Mouse (Mus musculus) heart, postnatal 10 days (tissue): Measurements from ENCODE around the gene Vmn1r158. TPM values are rescaled to one million over a fixed set of nuclear protein-coding genes. Genes with fewer than 3 reads are reported as not detected.
"Not testable (repeated sequence)": the region's sequence is repeated elsewhere in the genome, so short reads cannot be mapped to it uniquely, and the experiment has no call there.

Source experiments
- DNase-seq, 2 experiments: peaks; one replicate each; pipeline ENCODE4 v3.0.0; 2021
- intact Hi-C: fragments of 180-260 bp; cut with DNase I; formaldehyde crosslinking; loops from one replicate; pipeline ENCODE4 v1.15.1; 2025
- total RNA-seq, 2 experiments: library from RNA; stranded (reverse); gene quantifications; 2 replicates each; pipeline ENCODE4 v1.2.3; 2021

Gene Vmn1r158
- total RNA-seq = not detected

DNA sequence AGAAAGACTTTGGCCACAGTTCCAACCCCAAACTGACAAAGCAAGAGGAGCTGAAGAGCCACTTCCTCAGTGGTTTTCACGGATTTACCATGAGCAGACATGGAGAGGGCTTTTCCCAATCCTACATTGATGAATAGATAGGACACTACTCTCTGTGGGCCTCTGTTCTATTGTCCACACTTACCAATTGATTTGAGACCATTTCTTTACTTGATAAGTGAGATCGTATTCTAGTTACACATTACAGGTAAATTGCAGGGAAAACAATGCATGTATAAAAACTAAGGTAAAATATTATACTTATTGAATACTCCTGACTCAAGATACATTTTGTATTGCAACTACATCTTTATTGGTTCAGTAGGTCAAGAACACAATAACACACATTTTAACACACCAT lies at the start of gene Vmn1r158:
TSS of gene Vmn1r158 (minus strand) at position 101 of the 400 bp plus-strand sequence.
- intact Hi-C loops, DNase-seq: not testable (repeated sequence)

DNA sequence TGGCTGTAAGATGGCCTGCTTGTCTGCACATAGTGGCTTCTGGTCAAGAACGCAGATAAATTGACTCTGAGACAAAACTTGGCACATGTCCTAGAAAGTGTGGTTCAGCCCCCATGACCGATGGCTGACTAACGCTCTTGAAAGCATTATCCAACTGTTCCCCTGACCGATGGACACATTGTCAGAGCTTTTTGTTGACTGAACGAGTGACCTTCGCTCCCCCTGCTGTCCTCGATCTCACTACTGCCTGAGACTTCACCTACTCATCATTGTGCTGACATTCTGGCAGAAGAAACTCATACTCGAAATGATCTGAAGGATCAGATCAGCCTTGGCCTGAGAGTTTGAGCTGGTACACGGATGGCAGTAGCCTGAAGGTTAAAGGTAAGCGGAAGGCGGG lies 14.6 kb downstream of the Vmn1r158 start:
- DNase-seq, intact Hi-C loops: not testable (repeated sequence)

DNA sequence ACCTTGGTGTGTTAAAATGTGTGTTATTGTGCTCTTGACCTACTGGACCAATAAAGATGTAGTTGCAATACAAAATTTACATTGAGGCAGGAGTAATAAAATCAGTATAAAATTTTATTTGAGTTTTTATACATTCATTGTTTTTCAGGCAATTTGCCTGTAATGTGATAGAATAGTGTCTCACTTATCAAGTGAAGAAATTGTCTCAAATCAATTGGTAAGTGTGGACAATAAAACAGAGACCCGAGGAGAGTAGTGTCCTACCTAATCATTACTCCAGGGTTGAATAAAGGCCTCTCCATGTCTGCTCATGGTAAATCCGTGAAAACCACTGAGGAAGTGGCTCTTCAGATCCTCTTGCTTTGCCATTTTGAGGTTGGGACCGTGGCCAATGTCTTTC lies 29.2 kb downstream of the Vmn1r158 start, which contains the start of gene Vmn1r157:
TSS of gene Vmn1r157 (plus strand) at position 301 of the 400 bp plus-strand sequence.
- DNase-seq, intact Hi-C loops: not testable (repeated sequence)

Other genes starting within 250 kb of the Vmn1r158 start
- gene Gm4201, start 225.4 kb downstream of the Vmn1r158 start, total RNA-seq = not detected
- gene Gm4565, start 202.7 kb downstream of the Vmn1r158 start, total RNA-seq = not detected
- gene Vmn1r155, start 132.8 kb downstream of the Vmn1r158 start, total RNA-seq = not detected
- gene Gm8693, start 98.5 kb downstream of the Vmn1r158 start, total RNA-seq = not detected
- gene Gm4567, start 71.1 kb downstream of the Vmn1r158 start, total RNA-seq = not detected
- gene Vmn1r157, start 29.1 kb downstream of the Vmn1r158 start, total RNA-seq = not detected
- not detected for gene Vmn1r159, start 52.8 kb upstream of the Vmn1r158 start, total RNA-seq
- not detected for gene Vmn1r160, start 80.4 kb upstream of the Vmn1r158 start, total RNA-seq
- not detected for gene Gm4214, start 193.9 kb upstream of the Vmn1r158 start, total RNA-seq
- gene Gm4216, start 229.1 kb upstream of the Vmn1r158 start, total RNA-seq = not detected